Mouse (Mus musculus) small intestine, adult 2 months (tissue): ENCODE data around the gene Lman1l. TPM values are rescaled to one million over a fixed set of nuclear protein-coding genes. Genes with fewer than 3 reads are reported as not detected.
A peak's percentile ranks its signal among the peaks of the same experiment; 100 is the strongest.

Experiments used
- H3K27ac ChIP-seq: fragments of 200-500 bp; 2 replicates; pipeline ENCODE4 v1.5.1; 2012; ENCODE audit warnings: low read depth, low read length, control low read depth, inconsistent platforms; ENCODE audit not compliant: insufficient read depth
- H3K27me3 ChIP-seq: fragments of 200-500 bp; 2 replicates; pipeline ENCODE4 v1.6.1; 2012; ENCODE audit warnings: mild to moderate bottlenecking, moderate library complexity, low read length, inconsistent platforms; ENCODE audit not compliant: control insufficient read depth, insufficient read depth
- H3K36me3 ChIP-seq: fragments of 200-500 bp; 2 replicates; pipeline ENCODE4 v1.6.1; 2012; ENCODE audit warnings: mild to moderate bottlenecking, low read length, control low read depth, inconsistent platforms; ENCODE audit not compliant: control insufficient read depth, insufficient read depth
- H3K4me1 ChIP-seq: fragments of 200-500 bp; 2 replicates; pipeline ENCODE4 v1.6.1; 2012; ENCODE audit warnings: low read length, inconsistent platforms, mixed read lengths; ENCODE audit not compliant: control insufficient read depth, insufficient read depth, insufficient read length
- H3K4me3 ChIP-seq: fragments of 200-500 bp; 2 replicates; pipeline ENCODE4 v1.5.1; 2012; ENCODE audit warnings: low read depth, mild to moderate bottlenecking, control low read depth, inconsistent platforms, low read length, moderate library complexity
- CTCF ChIP-seq: fragments of 200-500 bp; IDR thresholded peaks from 2 replicates; pipeline ENCODE4 v1.5.1; 2012; ENCODE audit warnings: low read depth, mild to moderate bottlenecking, control low read depth, inconsistent platforms, low read length, moderate library complexity, mixed read lengths; ENCODE audit not compliant: insufficient replicate concordance, insufficient read length; ENCODE audit errors: extremely low read depth
- POLR2A ChIP-seq: fragments of 200-500 bp; IDR thresholded peaks from 2 replicates; pipeline ENCODE4 v1.6.1; 2012; ENCODE audit warnings: low read depth, mild to moderate bottlenecking, control low read depth, inconsistent platforms, low read length, moderate library complexity
- WGBS: fragments of 180-500 bp; shearing (Covaris S2); methylation state at CpG from one replicate; pipeline ENCODE4 v1.1.7; 2018; 5-methylcytosine and 5-hydroxymethylcytosine counted together
- polyA plus RNA-seq: library from polyadenylated mRNA; depleted of rRNA; stranded (reverse); fragments of >200 nt; gene quantifications from 2 replicates; pipeline ENCODE4 v1.2.3, GENCODE M21; 2012

The Lman1l gene
- polyA plus RNA-seq, 1 experiment: not detected

- 56% methylated on average over 4 of the region's 4 CpGs for WGBS
- Histone ChIP-seq H3K27ac (no peak overlapping the region), H3K36me3 (peaks cover 24% of the 10 kb centered on the region), H3K4me3 (no peak overlapping the region), H3K27me3 (no peaks in the 10 kb centered on the region), H3K4me1 (peaks cover 20% of the 10 kb centered on the region)
- TF ChIP-seq CTCF: no peak
- no peak for TF ChIP-seq POLR2A
Measured at GRCm38 (mm10) chr9:57597929-57598382, 22.6 kb downstream of the Lman1l start.

GRCm38 (mm10) chr9:57597265-57597664 lies 23.3 kb downstream of the Lman1l start:
- Histone ChIP-seq H3K4me3 (no peak overlapping the region), H3K27me3 (no peaks in the 10 kb centered on the region), H3K4me1 (peaks cover 20% of the 10 kb centered on the region), H3K27ac (no peak overlapping the region), H3K36me3 (peaks cover 31% of the 10 kb centered on the region)
- TF ChIP-seq POLR2A (no peak), CTCF (no peak)
- 88% methylated on average over 8 of the region's 8 CpGs for WGBS

- H3K27ac ChIP-seq: peak overlapping the region; percentile 76
- H3K4me1 ChIP-seq: peaks cover 11% of the 10 kb centered on the region
- H3K36me3 ChIP-seq: peaks cover 35% of the 10 kb centered on the region
- TF ChIP-seq CTCF (no peak), POLR2A (no peak)
- H3K27me3 ChIP-seq: no peaks in the 10 kb centered on the region
- 61% methylated on average over 9 of the region's 9 CpGs for WGBS
- peak overlapping the region; percentile 42 for H3K4me3 ChIP-seq
Measured at GRCm38 (mm10) chr9:57594174-57594509, 26.4 kb downstream of the Lman1l start.

GRCm38 (mm10) chr9:57593454-57594173 lies 27.0 kb downstream of the Lman1l start:
- peak overlapping the region; percentile 42 for H3K4me3 ChIP-seq
- peak overlapping the region; percentile 76 for H3K27ac ChIP-seq
- peaks cover 13% of the 10 kb centered on the region for H3K4me1 ChIP-seq
- no peaks in the 10 kb centered on the region for H3K27me3 ChIP-seq
- 54% methylated on average over 12 of the region's 12 CpGs for WGBS
- no peak for TF ChIP-seq CTCF
- no peak for TF ChIP-seq POLR2A
- peaks cover 35% of the 10 kb centered on the region for H3K36me3 ChIP-seq

- H3K27ac ChIP-seq: no peak overlapping the region
- WGBS: 73% methylated on average over 5 of the region's 5 CpGs
- no peaks in the 10 kb centered on the region for H3K27me3 ChIP-seq
- TF ChIP-seq POLR2A (no peak), CTCF (no peak)
- peaks cover 52% of the 10 kb centered on the region for H3K36me3 ChIP-seq
- peaks cover 13% of the 10 kb centered on the region for H3K4me1 ChIP-seq
- no peak overlapping the region for H3K4me3 ChIP-seq
Measured at GRCm38 (mm10) chr9:57590726-57591125, 29.8 kb downstream of the Lman1l start.

- H3K27me3 ChIP-seq: no peaks in the 10 kb centered on the region
- TF ChIP-seq CTCF (no peak; the same call in 1 of the 2 replicates), POLR2A (peak; percentile 49; the same call in 1 of the 2 replicates)
- H3K4me3 ChIP-seq: peak within 1 kb of the TSS; percentile 95
- under 1% methylated on average over 58 of the region's 58 CpGs for WGBS
- peaks cover 49% of the 10 kb centered on the region for H3K36me3 ChIP-seq
- H3K4me1 ChIP-seq: peaks cover 10% of the 10 kb centered on the region
- H3K27ac ChIP-seq: peak within 1 kb of the TSS; percentile 57
Measured at GRCm38 (mm10) chr9:57589224-57590126, 31.1 kb downstream of the Lman1l start, which contains the start of gene Ulk3. Gene Ulk3 (plus strand): TSS chr9:57589452.

DNA sequence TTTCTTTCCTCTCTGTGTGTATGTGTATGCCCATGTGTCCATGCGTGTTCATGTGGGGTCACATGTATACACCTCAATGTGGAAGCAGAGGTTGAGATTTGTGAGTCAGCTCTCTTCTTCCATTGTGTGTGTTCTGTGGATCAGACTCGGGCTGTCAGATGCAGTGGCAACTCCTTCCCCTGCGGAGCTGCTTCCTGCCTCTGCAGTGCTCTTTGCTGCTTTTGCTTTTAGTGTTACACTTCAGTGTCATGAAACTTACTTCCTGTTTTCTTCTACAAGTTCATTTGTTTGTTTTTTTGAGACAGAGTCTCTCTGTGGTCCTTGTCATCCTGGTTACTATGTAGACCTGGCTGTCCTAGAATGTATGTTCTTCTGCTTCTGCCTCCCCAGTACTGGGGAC lies 35.6 kb downstream of the Lman1l start:
- 83% methylated on average over 3 of the region's 3 CpGs for WGBS
- TF ChIP-seq POLR2A (no peak), CTCF (no peak)

More for the DNA sequence above, 35.6 kb downstream of the Lman1l start:
- Histone ChIP-seq H3K27ac (no peak overlapping the region), H3K27me3 (no peaks in the 10 kb centered on the region), H3K4me3 (no peak overlapping the region), H3K4me1 (peaks cover 2% of the 10 kb centered on the region), H3K36me3 (peaks cover 73% of the 10 kb centered on the region)
